Mouse (Mus musculus) T-helper 1 cell (primary cell): ENCODE data around the gene Il2rb.

ENCODE experiments used
- in situ Hi-C: fragments of 300-600 bp; cut with MboI, MseI; formaldehyde crosslinking; loops from one replicate; pipeline ENCODE4 v1.15.1; 2025; ENCODE audit warnings: high pct_unique_total_duplicates

Il2rb gene

DNA sequence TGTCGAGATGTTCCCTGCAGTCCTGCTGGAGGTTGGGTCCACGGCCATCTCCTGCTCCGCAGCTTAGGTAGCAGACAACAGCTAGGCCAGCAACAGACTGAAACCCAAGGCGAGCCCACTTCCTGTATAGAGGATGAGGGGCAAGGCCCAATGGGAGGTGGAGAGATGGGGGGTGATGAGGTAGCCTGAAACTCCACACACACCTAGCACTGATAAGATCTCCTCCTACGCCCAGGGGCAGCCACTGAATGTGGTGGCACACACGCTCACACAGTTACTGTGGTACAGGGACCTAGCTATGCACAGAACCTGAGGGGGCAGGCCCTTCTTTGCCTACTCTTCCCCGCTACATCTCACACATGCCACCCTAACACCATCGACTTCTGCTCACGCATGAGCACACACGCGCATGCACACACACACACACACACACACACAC lies at the start of gene Il2rb:
Gene Il2rb (minus strand): TSS at position 304 of the 439 bp plus-strand sequence.
- in situ Hi-C loops = loop anchor here (10.0 kb wide), 1 partner anchor 1190 kb away; the partner anchor contains the start of gene Josd1

DNA sequence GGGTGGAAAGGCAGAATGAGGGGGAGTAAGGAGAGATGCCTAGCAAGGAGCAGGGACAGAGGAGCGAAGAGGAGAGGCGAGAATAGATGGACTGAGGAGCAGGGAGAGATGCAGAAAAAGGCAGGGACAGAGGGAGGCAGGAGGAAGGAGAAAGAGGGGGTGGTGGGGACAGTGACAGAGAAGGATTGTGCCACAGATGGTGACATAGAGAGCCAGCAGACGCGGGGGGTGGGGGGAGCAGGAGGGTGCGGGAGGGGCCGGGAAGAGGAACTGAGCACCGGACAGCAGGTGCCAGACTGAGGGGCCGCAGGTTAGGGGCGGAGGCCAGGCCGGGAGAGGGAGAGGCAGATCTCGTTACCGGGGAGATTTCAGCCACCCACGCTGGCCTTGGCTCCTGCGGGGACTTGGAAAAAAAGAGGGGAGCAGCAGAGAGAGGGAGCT lies 49.5 kb upstream of the Il2rb start, which contains the start of gene Sstr3:
Gene Sstr3 (minus strand): TSS at position 125 of the 441 bp plus-strand sequence.
- in situ Hi-C loops = loop anchor here (10.0 kb wide), 1 partner anchor 1340 kb away; no protein-coding TSS in a partner anchor

DNA sequence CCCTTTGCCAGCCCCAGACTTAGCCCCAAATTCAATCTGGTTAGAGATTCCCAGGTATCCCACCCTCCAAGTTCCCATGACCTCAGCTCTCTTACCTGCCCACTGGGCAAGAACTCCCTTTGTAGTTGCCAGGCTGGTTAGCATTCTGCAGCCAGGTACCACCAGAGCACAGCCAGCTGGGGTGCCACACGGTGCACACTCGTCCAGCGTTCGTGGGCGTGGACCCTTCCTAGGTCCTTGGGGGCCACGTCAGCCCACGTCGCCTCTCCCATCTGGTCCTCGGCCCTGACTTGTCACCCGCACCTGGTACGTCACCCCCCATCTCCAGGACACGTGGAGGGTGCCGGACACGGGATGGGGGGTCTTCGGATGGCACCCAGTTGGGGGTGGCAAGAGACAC lies 49.0 kb upstream of the Il2rb start:
- in situ Hi-C loops = loop anchor here (10.0 kb wide), 1 partner anchor 1339 kb away; no protein-coding TSS in a partner anchor

DNA sequence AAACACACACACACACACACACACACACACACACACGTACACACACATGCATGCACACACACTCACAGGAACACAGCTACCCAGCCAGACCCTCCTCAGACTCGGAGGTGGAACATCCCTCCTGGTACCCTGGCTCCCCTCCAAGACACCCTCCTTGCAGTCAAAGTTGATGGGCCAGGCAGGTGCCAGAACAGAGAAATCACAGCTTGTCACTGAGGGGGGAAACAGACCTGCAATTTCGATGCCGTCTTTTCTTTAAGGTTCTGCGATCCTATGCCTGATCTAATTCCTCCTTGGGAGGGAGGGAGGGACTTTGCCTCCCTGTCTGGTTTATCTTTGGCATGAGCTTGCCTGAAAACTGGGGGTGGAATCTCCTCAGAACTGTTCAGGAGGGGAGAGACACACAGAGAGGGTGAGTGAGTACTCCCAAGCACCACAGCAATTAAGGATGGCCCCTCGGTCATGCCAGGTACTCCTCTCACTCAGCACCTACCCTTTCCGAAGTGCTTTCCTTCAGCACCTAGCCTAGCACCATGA lies 47.8 kb upstream of the Il2rb start:
- in situ Hi-C loops = loop anchor here (10.0 kb wide), 1 partner anchor 1338 kb away; no protein-coding TSS in a partner anchor

DNA sequence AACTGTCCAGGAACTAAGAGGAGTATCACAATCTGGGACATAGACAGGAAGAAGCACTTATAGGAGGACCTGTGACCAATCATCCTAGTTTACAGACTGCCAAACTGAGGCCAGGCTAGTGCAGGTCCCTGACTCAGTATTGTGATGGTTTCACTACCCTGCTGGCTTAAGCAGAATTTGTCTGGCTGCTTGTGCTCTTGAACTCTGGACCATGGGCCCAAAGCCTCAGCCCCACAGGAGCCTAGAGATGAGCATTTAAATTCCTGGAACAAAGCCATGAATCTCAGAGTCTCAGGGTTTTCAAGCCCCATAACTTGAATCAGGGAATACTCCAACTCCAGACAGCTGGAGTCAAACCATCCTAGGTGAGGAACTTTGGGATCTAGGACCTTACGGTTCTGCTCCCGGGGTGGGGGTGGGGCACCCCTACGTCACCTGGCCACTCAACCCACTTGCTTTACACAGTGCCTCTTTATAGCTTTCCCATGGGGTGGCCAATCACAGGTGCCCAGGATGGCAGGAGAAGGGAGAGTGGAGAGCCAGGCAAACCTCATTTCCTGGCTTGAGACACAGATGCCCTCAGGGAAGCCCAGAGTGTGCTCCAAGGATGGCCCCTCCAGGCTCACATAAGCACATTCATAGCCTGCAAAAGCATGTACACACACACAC lies 47.2 kb upstream of the Il2rb start:
- in situ Hi-C loops = loop anchor here (10.0 kb wide), 1 partner anchor 1337 kb away; no protein-coding TSS in a partner anchor

DNA sequence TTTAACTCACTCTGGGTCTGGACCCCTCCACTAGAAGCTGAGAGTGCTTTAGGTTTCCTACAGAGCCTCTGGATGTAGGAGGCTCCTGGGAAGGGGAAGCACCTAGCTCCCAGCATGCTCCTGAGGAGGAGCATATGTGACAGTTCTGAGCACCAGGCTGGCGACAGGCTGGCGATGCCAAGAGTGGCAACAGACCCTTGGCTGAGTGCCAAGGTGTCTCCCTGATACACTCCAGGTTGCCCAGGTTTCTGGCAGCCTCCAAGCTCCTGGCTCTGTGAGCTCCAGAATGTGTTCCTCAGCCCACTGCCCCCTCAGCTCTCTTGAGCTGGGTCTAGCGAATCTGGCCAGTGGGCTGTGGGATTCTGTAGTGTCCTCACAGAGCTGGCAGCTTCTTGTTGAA lies 46.5 kb upstream of the Il2rb start:
- in situ Hi-C loops = loop anchor here (10.0 kb wide), 1 partner anchor 1337 kb away; no protein-coding TSS in a partner anchor

DNA sequence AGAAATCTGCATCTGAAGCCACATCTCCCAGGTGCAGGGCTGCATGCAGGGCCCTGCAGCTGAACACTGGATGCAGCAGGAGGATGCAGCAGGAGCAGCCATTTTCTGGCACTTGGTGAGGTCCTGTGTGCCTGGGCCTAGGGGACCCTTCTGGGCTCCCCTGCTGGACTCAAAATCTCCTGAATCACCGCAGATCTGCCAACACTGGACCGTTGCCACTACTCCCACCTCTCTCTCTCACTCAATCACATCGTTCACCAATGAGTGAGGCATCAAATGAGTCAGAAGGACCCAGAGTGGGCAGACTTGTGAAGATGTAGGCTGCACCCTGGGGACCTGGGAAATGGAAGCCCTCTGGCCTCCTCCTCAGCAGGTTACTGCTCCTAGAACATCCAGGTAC lies 46.0 kb upstream of the Il2rb start:
- in situ Hi-C loops = loop anchor here (10.0 kb wide), 1 partner anchor 1336 kb away; no protein-coding TSS in a partner anchor

DNA sequence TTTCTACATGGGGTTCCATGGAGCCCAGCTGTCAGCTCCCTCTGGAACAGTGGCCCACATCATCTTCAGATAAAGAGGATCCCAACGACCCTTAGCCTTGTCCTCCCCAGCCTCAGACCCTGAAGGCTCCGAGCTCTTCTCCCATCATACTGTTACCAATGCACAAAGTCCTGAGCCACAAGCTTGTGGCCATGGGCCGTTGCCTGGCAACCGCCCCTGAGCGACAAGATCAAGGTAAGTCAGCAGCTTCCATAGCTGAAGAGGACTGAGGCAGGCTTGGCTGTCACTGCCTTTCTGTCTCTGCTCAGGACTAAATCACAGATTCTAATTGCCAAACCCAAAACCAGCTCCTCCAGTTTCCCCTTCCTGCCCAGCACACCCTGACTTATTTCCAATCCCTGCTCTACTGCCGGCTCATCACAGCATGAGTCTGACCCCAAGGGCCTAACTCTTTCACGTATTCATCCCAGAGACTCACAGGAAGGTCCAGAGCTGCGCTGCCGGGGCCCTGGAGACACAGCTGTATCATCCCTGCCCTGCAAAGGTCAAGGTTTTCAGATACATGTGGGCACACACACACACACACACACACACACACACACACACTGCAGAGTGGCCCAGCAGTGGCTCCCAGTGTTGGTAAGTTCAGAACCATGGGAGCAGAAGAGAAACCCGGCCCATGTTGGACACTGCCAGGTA lies 40.8 kb upstream of the Il2rb start:
- in situ Hi-C loops = loop anchor here (5.0 kb wide), 3 partner anchors 89 to 354 kb away; no protein-coding TSS in a partner anchor

DNA sequence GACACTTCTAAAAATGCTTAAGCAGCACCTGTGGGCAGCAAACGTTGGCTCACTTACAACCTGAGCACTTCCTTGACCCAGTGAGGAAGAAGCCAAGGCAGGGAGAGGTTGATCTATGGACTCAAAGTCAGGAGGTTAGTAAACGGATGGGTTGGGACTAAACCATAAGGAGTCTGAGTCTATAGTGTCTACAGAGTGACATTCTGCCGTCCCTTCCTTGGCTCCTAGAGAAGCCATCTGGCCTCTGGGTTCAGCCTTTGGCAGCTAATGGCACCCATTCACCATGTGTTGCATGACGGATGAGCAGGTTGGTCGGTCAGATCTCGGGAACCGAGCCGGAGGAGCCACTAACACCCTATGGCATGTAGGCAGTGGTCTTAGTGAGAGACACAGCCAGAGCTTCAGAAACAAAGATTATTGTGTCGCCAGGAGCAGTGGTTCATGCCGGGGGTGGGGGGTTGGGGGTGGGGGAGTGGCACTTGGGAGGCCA lies 38.3 kb upstream of the Il2rb start:
- in situ Hi-C loops = no loop called here

DNA sequence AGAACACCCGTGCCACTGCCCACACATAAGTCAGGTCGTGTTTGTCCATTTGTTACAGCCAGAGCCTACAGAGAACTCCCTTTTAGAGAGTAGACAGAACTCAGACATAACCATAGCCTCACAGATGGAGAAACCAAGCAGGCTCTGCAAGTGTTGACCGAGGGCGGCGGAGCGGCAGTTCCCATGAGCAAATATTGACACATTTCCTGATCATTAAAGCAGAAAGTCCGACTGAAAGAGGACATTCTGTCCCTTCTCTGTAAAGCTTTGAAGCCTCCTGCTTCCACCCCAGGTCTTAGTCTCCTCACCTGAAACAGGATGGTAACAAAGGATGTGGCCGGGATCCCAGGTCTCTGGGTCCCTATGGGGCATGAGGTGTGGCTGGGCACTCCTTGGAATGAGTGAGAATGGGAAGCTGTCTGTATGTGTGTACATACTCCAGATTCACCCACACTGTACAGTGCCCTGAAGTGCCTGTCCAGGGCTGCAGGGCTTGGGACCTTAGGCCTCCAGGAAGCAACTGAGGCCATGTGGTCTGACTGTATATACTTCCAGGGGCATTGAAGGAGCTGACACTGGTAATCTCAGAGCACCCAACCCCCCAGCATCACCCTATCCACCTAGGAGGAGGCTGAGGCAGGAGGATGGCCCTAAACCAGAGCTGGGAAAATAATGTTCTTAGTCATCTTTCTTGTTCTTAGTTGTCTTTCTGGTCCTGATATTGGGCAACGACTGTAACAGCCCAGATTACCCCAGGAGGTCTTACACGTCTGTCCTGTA lies 37.7 kb upstream of the Il2rb start:
- in situ Hi-C loops = no loop called here

DNA sequence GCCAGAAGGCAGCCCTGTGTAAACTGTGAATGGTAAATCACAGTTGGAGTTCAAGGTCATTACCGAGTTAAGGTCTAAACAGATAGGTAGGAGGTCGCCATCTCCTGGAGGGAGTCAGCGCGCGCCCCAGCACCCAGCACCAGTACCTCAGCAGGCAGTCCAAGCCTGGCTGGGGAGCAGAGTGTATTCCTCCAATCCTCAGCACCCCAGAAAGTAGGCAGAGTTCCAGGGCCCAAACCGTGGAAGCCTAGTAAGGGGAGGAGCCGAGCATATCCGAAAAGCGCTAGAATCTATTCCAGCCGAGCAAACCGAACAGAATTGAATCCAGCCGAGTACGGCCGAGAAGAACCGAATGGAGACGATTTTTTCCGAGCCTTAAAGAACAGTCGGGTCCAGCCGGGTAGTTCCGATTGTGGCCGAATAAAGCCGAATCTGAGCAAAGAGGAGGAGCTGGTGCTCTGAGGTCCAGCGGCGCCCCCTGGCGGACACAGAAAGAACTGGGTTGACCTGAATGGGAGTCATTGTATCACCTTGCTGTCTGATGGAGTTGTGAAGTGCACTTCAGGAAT lies 36.9 kb upstream of the Il2rb start:
- in situ Hi-C loops = no loop called here

DNA sequence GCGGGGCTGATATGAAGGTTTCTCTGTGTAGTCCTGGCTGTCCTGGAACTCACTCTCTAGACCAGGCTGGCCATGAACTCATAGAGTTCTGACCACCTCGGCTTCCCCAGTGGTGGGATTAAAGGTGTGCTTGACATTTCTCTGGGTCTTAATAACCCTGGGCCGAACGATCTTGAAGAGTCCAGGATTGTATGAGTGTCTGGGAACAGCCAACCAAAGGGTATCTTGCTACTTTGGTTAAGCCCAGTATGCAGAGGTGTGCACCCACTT lies 36.3 kb upstream of the Il2rb start:
- in situ Hi-C loops = no loop called here

DNA sequence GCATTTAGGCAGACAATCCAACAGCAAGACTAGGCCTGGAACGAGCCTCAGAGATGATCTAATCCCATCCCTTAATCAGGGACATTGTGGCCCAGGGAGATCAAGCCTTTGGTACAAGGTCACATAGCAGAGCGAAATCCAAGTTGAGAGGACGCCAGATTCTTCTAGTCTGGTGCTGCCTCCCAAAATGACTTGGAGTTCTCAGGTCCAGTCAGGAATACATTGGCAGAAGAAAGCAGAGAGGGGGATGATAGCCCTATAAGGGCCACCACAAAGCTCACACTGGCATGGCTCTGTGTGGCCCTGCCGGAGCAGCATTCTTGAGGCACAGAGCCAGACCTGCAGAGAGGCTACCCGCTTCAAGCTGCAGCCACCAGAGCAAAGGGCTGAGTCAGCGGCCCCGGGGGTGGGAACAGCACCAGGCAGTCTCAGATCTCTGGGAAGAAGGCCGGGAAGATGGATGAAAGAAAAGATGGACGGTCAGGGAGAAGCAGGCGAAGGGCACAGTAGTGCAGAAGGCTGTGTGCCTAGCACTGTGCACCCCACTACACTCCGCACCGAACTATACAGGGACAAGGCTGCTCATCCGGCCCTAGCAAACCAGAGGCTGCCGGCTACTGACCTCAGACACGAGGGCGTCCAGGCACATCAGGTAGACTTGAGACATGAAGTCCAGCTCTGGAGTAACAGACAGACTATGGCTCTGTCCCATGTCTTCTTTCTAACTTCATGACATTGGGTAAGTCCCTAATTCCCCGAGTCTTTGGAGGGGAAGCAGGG lies 35.8 kb upstream of the Il2rb start, which contains the start of gene C1qtnf6:
Gene C1qtnf6 (minus strand): TSS at position 746 of the 780 bp plus-strand sequence.
- in situ Hi-C loops = no loop called here

DNA sequence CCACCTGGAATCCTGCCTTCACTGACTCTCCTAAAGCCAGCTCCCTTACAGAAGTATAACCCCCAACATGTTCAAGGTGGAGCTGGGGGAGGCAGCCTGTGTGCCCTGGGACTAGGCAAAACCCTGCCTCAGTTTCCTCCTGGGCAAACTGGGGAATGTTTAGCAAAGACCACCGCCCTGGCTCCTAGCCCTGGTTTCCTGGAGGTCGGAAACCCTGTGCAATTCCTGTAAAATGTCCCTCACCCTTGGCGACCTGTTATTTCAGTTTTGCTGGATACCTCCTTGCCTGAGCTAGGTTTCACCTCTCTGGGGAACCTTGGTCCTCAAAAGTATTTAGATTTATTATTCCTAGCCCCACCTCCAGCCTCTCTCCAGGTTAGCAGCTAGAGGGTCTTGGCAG lies 35.1 kb upstream of the Il2rb start:
- in situ Hi-C loops = no loop called here

DNA sequence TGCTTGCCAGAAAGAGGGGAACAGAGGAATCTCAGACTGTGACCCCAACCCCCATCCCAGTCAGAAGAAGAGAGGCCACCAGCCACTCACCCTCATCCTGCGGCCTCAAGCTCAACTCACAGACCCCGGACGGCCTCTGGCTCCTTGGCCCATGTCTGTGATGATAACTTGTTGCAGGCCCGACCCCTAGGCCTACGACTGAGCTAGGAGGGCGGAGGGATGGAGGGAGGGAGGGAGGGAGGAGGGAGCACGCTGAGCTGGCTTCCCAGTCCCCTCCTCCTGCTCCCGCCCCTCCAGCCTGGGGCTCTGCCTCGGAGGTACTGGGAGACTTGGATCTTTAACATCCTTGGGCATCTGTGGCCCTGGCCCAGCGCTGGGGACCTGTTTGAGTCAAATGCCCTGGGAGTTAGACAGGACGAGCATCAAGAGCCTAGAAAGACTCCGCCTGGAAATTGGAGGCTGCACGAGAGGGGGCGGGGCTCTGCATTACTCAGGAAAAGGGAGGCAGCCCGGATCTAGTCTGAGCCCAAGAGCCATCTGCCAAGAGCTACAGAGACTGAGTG lies 34.4 kb upstream of the Il2rb start:
- in situ Hi-C loops = no loop called here

DNA sequence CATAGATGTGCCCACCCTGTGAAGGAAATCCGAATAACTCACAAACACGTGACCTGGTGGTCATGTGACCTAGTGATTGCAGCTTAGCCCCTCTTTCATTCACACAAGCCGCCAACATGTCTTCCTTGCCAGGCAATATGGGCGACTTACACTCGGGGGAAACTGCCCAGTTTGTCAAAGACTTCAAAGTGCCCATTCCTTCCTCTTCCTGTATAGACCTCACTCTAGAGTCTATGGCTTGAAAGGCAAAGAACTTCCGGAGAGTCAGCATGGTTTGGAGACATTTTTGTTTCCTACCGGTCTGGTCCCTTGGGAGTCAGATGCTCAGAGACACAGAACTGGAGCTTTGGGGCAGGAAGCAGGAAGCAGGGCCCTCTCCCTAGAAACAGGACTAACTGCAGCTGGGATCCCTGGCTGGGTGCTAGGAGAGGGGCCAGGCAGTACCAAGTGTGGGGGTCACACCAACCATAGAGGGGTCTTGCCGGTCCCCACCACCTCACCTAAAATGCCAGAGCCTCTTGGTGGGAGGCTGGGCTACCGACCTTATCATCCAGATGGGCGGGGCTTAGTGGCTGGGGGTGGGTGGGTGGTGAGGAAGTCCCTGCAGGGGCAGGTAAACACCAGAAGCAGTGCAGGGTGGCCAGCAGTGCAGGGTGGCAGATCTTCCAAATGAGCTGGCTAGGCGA lies 33.8 kb upstream of the Il2rb start:
- in situ Hi-C loops = no loop called here

DNA sequence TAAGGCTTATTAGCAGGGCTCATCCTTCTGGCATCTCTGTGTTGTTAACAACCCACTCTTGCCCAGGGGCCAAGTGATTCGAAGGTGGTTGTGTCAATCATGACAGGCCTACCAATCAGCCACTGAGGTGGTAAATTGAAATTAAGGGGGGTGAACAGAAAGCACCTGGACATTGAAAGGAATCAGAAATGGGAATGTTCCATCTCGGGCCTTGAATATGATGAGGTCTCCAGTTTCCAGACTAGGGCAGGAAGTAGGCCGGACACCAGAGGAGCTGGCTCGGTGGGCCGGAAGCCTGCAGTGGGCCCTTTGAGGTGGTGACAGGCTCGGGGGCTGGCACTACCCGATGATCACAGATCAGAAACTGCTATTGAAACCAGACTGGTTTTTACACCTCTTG lies 32.9 kb upstream of the Il2rb start:
- in situ Hi-C loops = no loop called here

DNA sequence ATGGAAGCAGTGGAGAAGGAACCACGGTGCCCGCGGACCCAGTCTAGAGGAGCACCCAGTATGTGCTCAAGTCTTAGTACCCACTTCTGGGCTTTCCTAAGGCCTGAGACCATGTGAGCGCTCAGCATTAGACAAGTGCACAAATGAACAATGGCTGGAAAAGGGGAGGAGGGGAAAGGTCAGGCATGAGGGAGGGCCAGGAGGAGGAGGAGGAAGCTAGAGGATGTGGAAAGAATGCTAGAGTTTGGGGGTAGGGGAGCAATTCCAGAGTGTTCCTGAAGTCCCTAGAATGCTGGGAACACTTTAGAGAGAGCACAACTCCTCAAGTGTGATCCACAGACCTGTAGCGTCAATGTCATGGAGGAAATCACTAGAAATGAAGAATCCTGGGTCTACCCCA lies 29.1 kb upstream of the Il2rb start:
- in situ Hi-C loops = no loop called here

DNA sequence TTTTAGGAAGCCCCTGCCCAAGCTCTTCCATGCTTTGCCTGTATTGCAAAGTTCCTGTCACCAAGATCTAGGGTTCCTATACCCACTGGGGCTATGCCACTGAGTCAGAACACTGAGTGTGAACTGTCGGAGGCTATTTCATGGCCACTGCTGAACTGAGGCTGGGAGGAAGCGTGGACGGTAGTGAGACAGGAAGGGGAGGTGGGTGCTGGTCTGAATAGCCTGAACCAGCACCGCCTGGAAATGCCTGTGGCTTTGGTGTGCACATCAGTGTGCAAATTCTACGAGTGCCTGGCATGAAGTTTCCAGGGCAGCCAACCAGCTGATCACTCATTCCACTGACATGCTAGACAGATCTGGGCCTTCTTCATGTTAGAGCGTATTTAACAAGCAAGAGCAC lies 26.8 kb upstream of the Il2rb start:
- in situ Hi-C loops = no loop called here
